Mouse (Mus musculus) megakaryocyte, adult 5-6 weeks (primary cell): ENCODE results near the gene Rgp1. TPM values are rescaled to one million over a fixed set of nuclear protein-coding genes. Genes with fewer than 3 reads are reported as not detected.

Source experiments
- ATAC-seq: 2 replicates; pipeline ENCODE4 v1.8.0; 2016; ENCODE audit warnings: mild to moderate bottlenecking, inconsistent platforms; ENCODE audit not compliant: poor library complexity, severe bottlenecking
- total RNA-seq, 2 experiments: library from RNA; stranded (forward) in 1 of 2; stranded (reverse) in 1 of 2; fragments of 153-499, 151-499 nt in 1 of 2; fragments of 221-1000, 200-1000 nt in 1 of 2; gene quantifications; 2 replicates each; pipeline versions ENCODE4 v1.2.3 to v1.2.4; 2015 to 2017

The Rgp1 gene
- total RNA-seq, 2 experiments from 2014 or later: 8.2 to 18.6 TPM

DNA sequence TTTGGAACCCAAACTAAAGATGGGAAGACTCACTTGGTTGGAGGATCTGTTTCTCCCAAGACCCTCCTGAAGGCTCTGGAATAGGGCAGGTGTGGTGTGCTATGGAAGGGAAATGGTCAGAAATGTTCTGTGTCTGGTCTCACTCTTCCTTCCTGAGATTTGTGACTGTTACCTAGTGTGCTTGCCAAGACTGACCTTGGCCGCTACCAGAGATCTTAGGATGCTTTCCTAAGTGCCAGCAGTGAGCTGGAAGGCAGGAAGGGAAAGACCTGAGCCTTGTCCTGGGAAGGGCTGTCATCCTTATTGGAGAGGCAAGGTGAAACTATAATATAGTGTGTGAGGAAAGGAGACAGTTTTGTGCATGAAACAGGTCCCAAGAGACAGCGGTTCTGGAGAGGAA lies 55.2 kb downstream of the Rgp1 start:
- no peak for ATAC-seq

DNA sequence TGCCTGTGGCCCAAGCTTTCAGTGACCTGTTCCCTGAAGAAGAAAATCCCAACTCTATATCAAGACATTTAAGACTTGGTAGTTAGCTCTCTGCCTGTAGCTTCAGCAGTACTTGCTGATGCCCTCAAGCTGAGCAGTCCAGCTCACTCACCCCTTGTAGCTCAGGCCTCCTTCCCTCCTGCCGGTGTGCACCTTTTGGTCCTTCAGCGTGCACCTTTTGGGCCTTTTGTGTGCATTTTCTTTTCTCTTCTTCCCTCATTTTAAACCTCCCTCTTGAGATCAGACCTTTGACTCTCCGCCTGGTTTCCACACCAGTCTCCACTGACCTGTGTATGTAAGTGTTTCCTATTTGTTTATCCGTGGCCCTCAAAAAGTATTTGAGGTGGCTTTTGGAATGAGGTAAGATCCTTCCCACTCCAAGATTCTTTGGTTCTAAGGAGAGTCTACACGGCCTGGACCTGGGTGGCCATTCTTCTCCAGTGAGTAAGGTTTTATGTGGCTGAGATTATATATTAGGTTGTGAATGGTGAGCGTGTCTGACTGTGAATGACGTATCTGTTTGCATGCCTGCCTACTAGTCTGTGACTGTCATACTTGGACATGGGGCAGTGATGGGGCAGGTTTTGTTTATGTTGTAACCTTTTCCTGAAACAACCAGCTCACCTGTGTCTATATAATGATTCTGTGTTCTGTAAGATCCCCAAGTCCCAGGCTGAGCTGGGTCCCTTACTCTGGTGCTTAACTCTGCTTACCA lies 56.3 kb downstream of the Rgp1 start:
- ATAC-seq: no peak

DNA sequence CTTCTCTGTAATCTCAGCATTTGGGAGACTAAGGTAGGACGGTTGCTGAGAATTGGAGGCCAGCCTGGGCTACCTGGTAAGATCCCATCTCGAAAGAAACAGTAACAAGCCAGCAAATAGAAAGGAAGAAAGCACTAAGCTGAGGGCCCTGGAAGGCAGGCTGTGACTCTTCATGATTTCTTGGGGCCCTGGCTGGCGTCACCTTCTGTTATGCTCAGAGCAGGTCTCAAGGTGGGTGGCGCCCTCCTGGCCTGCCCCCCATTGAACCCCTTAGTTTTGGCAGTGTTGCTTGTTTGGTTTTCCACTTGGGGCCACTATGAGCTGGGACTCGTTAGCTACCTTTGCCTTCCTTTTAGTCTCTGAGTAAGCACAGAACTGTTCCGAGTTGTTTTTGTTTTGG lies 58.2 kb downstream of the Rgp1 start:
- no peak for ATAC-seq

Other genes starting within 250 kb of the Rgp1 start
- 2.1 and 3.0 TPM in 2 replicates for gene Rusc2, start 196.7 kb upstream of the Rgp1 start, total RNA-seq (2015)
- 0.77 and 2.3 TPM in 2 replicates for gene Rusc2, start 196.7 kb upstream of the Rgp1 start, total RNA-seq (2017)
- not detected in 2 replicates for gene Fam166b, start 149.6 kb upstream of the Rgp1 start, total RNA-seq (2015)
- gene Fam166b, start 149.6 kb upstream of the Rgp1 start, total RNA-seq (2017): not detected in 2 replicates
- 5.7 and 6.3 TPM in 2 replicates for gene Tesk1, start 136.8 kb upstream of the Rgp1 start, total RNA-seq (2015)
- 7.6 and 9.3 TPM in 2 replicates for gene Tesk1, start 136.8 kb upstream of the Rgp1 start, total RNA-seq (2017)
- gene Cd72, start 124.1 kb upstream of the Rgp1 start, total RNA-seq (2015): 0.57 and 2.5 TPM in 2 replicates
- gene Cd72, start 124.1 kb upstream of the Rgp1 start, total RNA-seq (2017): 3.0 and 3.5 TPM in 2 replicates
- not detected in 2 replicates for gene Sit1, start 95.0 kb upstream of the Rgp1 start, total RNA-seq (2015)
- 0.77 TPM in 1 of 2 replicates, not detected in the other for gene Sit1, start 95.0 kb upstream of the Rgp1 start, total RNA-seq (2017)
- 16.7 and 17.5 TPM in 2 replicates for gene Ccdc107, start 85.8 kb upstream of the Rgp1 start, total RNA-seq (2015)
- gene Ccdc107, start 85.8 kb upstream of the Rgp1 start, total RNA-seq (2017): 23.6 and 32.6 TPM in 2 replicates
- 54.6 and 60.0 TPM in 2 replicates for gene Arhgef39, start 79.0 kb upstream of the Rgp1 start, total RNA-seq (2015)
- gene Arhgef39, start 79.0 kb upstream of the Rgp1 start, total RNA-seq (2017): 52.3 and 54.1 TPM in 2 replicates
- gene Car9, start 71.7 kb upstream of the Rgp1 start, total RNA-seq (2015): 3.0 and 3.5 TPM in 2 replicates
- 0.41 and 1.1 TPM in 2 replicates for gene Car9, start 71.7 kb upstream of the Rgp1 start, total RNA-seq (2017)
- gene Tpm2, start 55.0 kb upstream of the Rgp1 start, total RNA-seq (2015): 0.11 TPM in 1 of 2 replicates, not detected in the other
- 0.11 and 0.33 TPM in 2 replicates for gene Tpm2, start 55.0 kb upstream of the Rgp1 start, total RNA-seq (2017)
- gene Creb3, start 16.4 kb upstream of the Rgp1 start, total RNA-seq (2015): 29.4 and 33.0 TPM in 2 replicates
- 84.6 and 101 TPM in 2 replicates for gene Creb3, start 16.4 kb upstream of the Rgp1 start, total RNA-seq (2017)
- 226 and 299 TPM in 2 replicates for gene Tln1, start 16.0 kb upstream of the Rgp1 start, total RNA-seq (2015)
- 408 and 426 TPM in 2 replicates for gene Tln1, start 16.0 kb upstream of the Rgp1 start, total RNA-seq (2017)
- 8.4 and 8.5 TPM in 2 replicates for gene Gba2, start 158 bp downstream of the Rgp1 start, total RNA-seq (2015)
- gene Gba2, start 158 bp downstream of the Rgp1 start, total RNA-seq (2017): 9.5 and 9.8 TPM in 2 replicates
- gene Msmp, start 5.8 kb downstream of the Rgp1 start, total RNA-seq (2015): not detected in 2 replicates
- gene Msmp, start 5.8 kb downstream of the Rgp1 start, total RNA-seq (2017): not detected in 2 replicates
- gene Npr2, start 53.2 kb downstream of the Rgp1 start, total RNA-seq (2015): 0.29 and 1.7 TPM in 2 replicates
- gene Npr2, start 53.2 kb downstream of the Rgp1 start, total RNA-seq (2017): 0.33 and 1.3 TPM in 2 replicates
- gene Spag8, start 74.9 kb downstream of the Rgp1 start, total RNA-seq (2015): not detected in 2 replicates
- not detected in 2 replicates for gene Spag8, start 74.9 kb downstream of the Rgp1 start, total RNA-seq (2017)
- 23.8 and 24.3 TPM in 2 replicates for gene Hint2, start 77.8 kb downstream of the Rgp1 start, total RNA-seq (2015)
- gene Hint2, start 77.8 kb downstream of the Rgp1 start, total RNA-seq (2017): 24.6 and 27.9 TPM in 2 replicates
- gene Tmem8b, start 90.3 kb downstream of the Rgp1 start, total RNA-seq (2015): 0.27 and 0.42 TPM in 2 replicates
- 0.04 and 0.16 TPM in 2 replicates for gene Tmem8b, start 90.3 kb downstream of the Rgp1 start, total RNA-seq (2017)
- gene Fam221b, start 90.4 kb downstream of the Rgp1 start, total RNA-seq (2015): 0.11 TPM in 1 of 2 replicates, not detected in the other
- 0.20 and 0.33 TPM in 2 replicates for gene Fam221b, start 90.4 kb downstream of the Rgp1 start, total RNA-seq (2017)
- not detected in 2 replicates for gene Olfr70, start 122.1 kb downstream of the Rgp1 start, total RNA-seq (2015)
- not detected in 2 replicates for gene Olfr70, start 122.1 kb downstream of the Rgp1 start, total RNA-seq (2017)
- gene Olfr71, start 131.5 kb downstream of the Rgp1 start, total RNA-seq (2015): not detected in 2 replicates
- gene Olfr71, start 131.5 kb downstream of the Rgp1 start, total RNA-seq (2017): not detected in 2 replicates
- not detected in 2 replicates for gene Hrct1, start 148.5 kb downstream of the Rgp1 start, total RNA-seq (2015)
- gene Hrct1, start 148.5 kb downstream of the Rgp1 start, total RNA-seq (2017): not detected in 2 replicates
- not detected in 2 replicates for gene Spaar, start 151.3 kb downstream of the Rgp1 start, total RNA-seq (2015)
- not detected in 2 replicates for gene Spaar, start 151.3 kb downstream of the Rgp1 start, total RNA-seq (2017)
- gene Olfr159, start 192.3 kb downstream of the Rgp1 start, total RNA-seq (2015): not detected in 2 replicates
- gene Olfr159, start 192.3 kb downstream of the Rgp1 start, total RNA-seq (2017): not detected in 2 replicates
- gene Olfr156, start 245.2 kb downstream of the Rgp1 start, total RNA-seq (2015): not detected in 2 replicates
- not detected in 2 replicates for gene Olfr156, start 245.2 kb downstream of the Rgp1 start, total RNA-seq (2017)